Mouse (Mus musculus) brain, embryonic 18.5 days (tissue): Measurements from ENCODE around the gene Sned1.
"Not testable (repeated sequence)": the region's sequence is repeated elsewhere in the genome, so short reads cannot be mapped to it uniquely, and the experiment has no call there.

Source experiments
- DNase-seq: peaks from one replicate; pipeline ENCODE4 v3.0.0-alpha.2; 2012; ENCODE audit warnings: low read depth, low spot score

Sned1 gene

DNA sequence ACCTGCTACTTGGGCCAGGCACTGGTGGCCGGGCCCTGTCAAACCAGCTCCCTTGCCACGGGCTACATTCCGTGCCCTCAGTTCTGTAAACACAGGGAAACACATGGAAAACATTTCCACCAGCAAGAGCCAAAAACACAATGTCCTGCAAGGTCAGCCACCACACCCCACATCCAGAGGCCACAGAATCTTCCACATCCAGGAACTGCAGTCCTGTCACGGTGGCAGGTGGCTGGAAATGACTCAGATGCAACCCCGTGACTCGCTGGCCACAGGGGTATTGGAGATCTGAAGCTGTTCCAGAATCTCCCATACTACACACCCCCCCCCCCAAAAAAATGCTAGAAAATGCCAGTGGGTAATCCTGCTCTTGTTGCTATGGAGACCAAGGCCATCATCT is 6.4 kb upstream of the Sned1 start:
- no peak for DNase-seq

DNA sequence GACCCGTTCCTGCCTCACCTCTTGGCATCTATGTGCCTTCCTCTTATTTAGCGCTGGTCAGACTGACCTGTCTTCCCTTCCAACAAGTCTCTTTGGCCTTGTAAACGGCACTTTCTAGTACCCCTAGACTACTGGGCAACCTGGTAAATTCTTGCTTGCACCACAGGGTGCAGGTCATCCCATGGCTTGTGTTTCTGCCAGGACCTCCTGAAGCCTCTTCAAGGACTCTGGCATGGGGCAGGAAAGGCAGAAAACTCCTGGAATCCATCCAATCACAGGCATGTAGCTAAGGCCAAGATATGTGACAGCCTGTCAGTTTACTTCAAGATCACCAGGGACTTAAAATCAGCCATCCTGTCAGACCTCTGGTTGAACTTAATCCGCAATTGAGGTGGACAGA is 6.0 kb upstream of the Sned1 start:
- DNase-seq = no peak

DNA sequence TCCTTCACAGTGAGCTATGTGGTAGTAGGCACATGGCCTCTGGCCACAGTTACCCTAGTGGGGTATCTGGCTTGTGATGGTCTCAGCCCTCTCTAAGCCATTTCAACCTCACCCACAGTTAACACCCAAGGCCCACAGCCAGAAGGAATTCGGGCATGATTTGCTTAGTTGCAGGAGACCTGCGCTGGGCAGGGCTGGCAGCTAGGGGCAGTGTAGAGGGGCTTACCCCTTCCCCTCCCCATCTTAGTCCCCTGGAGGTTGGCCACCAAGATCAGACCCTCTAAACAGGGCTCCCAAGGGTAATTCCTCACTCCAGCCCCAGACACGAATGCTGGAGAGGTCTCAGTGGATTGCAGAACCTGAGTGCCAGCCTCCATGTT is 894 bp downstream of the Sned1 start:
- no peak for DNase-seq

DNA sequence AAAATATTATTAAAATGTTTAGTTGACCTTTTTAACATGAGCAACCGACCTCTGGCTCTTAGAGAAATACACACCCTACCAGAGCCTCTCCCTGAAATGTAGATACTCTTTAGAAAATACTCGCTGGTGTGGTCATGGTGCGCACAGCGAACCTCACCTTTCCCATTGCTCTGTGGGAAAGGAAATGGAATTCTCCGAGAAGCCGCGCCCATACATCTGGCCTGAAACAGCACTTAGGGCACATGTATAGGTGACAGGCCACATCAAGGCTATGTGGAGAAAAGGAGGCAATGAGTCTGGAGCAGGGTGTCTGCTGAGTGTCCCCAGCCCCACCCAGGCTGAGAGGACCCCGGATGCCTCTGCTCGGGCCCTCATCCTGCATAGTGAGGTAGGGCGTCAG is 2.0 kb downstream of the Sned1 start:
- DNase-seq = no peak

DNA sequence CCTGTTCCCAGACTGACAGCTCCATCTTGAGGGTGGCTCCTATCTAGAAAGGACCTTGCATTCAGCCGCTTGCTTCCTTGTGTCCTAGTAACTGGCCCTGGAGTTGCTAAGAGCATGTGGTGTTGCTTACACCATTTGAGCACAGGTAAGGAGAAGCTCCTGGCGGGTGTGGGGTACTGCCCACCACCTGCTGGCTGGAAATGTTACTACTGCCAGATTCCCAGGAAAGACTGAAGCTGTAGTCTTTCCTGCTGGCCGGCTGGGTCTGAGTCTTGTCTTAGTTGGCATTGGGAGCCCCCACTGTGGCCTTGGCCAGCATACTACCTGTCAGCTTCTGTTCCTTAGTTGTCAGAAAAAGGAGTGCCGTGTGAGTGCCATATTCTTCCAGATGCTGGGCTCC is 2.6 kb downstream of the Sned1 start:
- no peak for DNase-seq

DNA sequence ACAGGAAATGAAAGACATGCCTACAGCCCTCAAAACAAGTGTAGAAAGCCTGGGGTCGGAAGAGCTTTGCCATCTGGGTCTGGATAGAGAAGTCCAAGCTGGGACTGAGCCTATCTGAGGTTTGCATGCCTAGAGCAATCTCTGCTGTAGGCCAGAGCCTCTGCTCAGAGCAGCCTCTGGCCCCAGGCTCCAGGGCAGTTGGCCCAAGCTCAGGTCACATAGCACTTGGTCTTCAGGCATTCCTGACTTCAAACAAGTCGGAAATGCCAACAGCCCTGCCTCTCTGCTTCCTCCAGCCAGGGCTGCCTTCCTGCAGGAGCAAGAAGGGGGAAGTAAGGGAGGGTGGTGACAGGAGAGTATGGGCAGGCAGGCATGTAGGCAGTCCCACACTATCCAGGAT is 10.3 kb downstream of the Sned1 start:
- no peak for DNase-seq

DNA sequence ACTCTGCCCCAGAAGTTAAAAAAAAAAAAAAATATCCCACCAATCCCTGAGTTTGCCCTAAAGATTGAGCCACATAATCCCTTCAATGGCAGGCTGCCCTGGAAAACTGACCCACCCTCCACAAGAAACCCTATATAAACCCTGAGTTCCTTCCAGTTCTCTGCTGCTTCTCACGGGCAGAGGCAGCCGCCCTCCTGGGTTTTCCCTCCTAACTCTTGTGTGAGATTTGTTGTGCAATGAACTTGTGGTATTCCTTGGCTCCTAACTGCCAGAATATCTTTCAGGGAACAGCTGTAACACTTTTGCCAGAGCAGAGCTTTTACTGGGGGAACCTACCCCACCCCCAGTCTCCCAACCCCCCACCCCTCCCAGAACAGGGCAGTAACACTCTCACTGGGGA is 16.9 kb downstream of the Sned1 start:
- DNase-seq = no peak

DNA sequence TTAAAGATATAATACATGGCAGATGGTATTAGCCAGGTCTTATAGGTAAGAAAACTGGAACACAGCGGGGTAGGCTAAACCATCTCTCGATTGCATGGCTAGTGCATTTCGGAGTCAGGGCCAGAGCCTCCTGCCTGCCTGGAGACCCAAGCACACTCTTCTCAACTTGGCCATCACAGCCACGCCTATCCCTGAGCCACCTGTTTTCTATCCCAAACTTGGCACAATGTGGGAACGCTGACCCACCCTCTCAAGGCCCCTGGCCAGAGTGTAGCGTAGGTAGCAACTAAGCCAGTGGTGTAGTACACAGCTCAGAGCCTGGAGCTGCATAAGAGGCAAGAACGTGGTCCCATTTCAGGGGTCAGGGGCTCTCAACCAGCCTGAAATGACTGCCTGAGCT is 20.1 kb downstream of the Sned1 start:
- no peak for DNase-seq

DNA sequence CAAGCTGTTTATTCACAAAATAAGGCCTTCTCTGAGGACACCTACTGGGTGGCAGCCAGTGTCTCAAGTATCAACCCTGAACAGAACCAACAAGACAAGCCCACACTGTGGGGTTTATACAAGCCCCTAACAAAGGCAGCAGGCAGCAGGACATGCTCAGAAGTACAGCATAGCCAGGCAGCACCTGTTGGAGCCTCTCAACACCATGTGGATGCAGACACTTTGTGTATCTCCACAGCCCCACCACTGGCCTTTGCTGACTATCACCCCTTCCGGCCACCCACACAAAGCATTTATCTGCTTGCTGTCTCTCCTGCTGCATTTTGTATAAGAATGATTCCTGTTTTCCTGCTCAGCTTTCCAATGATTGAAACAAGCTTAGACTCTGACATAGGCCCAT is 21.9 kb downstream of the Sned1 start:
- DNase-seq = no peak

DNA sequence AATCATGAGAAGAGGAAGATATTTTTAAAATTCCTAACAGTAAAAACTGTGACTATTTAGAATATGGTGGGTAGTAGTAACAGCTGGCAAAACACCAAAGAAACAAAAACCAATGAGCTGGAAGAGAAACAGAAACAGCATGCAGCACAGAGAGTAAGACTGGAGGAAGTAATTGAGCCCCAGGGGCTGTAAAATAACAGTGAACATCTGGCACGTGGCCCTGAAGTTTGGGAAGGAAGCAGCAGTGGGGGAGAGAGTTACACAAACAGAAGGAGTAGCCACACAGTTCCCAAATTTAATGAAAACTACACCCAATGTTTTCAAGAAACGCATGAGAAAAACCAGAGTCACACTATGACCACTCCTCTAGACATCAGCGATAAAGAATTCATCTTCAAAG is 31.6 kb downstream of the Sned1 start:
- no peak for DNase-seq

DNA sequence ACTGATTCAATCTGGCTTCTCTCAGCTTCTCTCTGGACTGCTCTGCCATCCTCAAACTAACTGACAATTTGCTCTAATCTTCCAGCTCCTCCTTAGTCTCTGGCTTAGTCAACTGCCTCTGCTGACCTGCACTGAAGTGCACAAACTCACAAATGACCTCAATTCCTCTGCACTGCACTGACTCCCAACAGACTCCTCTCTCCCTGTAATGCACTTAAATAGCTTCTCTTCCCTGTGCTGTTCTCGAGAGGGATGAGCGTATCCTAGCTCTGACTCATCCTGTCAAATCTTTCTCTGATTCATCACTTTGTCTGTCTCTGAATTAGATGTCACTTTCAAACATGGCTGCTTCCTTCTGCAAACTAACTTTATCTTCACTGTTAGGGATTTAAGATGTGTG is 32.6 kb downstream of the Sned1 start:
- no peak for DNase-seq

DNA sequence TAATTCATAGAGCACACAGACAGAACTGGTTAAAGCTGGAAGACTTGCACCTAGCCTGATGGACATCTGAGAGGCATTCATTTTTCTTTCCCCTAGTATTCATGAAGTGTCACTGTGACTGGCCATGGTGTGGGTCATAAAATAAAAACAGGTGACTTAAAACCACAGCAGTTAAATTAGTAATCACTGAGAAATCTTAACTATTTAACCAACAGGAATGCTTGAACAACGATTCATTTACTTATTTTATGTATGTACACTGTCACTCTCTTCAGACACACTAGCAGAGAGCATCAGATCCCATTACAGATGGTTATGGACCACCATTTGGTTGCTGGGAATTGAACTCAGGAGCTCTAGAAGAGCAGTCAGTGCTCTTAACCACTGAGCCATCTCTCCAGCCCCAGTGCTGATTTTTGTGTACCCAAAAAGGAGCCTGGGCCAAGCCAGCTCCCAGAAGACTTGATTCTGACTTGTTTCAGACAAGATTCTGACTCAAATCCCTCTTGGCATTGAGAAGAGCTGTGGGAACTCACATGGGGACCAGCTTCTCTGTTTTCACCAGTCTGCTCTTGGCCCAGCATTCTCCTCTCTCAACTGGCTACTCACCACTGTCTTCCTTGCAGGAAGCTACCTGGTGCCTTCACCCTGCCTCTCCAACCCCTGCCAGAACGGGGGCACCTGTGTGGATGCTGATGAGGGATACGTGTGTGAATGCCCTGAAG is 35.0 kb downstream of the Sned1 start:
- no peak for DNase-seq

DNA sequence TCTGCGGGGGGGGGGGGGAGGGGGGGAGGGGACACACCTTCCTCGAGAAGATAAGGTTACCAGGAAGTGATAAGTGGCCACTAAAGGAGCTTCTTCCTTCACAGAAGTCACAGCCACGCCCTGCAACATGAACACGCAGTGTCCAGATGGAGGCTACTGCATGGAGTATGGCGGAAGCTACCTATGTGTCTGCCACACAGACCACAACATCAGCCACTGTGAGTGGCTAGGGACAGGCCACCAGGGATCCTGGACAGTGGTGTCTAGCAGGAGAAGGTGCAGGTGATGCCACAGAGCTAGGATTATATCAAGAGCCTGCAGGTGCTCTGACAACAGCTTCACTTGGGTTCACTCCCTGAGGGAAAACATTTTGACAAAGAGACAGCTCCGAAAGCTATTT is 36.1 kb downstream of the Sned1 start:
- DNase-seq = no peak

DNA sequence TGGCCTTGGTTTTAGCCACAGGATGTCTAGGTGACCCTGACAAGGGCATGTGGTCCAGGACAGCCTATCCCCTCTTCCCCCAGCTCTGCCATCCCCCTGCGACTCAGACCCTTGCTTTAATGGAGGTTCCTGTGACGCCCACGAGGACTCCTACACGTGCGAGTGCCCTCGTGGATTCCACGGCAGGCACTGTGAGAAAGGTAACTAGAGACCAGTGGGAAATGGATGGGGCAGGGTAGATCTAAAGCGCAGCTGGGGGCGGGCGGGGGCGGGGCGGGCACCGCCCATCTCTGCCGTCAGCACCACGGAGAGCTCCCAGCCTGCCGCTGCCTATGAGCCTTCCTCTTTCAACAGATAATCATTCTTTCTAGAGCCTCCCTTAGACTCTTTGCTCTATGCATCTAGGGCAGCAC is 36.8 kb downstream of the Sned1 start:
- DNase-seq = no peak

DNA sequence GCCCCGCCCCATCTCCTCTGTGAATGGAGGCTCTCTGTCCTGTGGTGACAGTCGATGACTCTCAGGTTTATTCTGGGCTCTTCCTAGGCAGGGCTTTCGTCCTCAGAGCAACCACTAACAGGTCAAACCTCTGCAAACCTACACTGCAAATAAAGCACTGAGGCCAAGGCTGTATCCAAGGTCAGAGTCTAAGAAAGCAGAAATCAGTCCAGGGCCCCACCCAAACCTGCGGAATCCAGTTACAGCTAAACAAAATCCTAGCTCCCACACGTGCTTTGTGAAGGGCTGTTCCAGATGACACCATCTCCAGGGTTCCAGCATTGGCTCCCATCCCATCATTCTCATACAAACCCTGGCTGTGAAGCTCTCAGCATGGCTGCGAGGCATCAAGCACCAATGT is 39.9 kb downstream of the Sned1 start:
- no peak for DNase-seq

DNA sequence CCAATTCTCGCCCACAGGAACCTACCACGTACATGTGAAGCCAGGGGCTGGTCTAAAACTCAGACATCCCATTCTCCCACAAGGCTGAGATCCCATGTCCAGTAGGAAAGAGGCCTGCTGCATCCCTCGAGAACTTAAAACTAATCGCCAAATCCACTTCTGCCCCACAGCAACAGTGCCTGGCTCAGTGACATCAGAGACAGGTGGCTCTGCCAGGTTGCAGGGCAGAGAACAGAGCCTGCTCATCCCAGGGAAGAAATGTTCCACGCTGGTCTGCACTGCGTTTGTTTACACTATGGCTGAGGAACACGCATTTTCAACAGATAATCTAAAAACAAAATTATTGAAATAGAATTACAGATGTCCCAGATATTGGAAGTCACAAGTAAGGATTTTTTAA is 41.4 kb downstream of the Sned1 start:
- DNase-seq = no peak

DNA sequence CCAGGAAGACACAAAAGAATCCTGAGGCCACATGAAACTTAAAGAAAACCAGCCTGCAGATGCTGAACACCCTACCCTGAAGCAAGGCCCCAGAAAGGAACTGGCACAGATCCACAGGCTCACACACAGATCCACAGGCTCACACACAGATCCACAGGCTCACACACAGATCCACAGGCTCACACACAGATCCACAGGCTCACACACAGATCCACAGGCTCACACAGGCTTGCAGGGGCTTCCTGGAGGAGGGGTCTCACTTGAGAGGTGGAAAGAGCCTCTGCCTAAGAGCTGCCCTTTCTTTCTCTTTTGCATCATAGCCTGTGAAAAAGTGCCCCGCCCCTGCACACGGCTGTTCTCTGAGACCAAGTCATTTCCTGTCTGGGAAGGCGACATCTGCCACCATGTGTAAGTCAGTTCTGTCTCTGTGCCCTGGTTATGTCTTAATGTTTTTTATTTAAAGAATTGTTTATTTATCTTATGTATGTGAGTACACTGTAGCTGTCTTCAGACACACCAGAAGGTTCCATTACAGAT is 54.1 kb downstream of the Sned1 start:
- no peak for DNase-seq

DNA sequence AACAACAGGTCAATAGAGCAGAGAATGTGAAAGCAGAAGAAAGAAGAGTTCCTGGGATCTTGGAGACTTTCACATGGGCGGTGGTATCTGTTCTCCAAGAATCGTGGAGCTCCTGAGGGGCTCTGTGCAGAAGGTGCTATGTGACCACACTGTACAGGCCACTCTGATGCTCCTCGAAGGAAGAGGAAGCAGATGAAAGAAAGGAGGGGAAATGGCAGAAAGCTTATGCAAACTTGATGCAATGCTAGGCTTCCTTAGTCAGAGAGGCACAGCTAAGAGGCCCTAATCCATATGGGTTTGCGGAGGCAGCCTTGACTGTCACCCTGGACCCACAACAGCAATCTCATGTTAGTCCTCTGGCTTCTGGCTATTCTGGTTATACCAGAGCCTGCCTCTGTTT is 55.3 kb downstream of the Sned1 start:
- DNase-seq = no peak

DNA sequence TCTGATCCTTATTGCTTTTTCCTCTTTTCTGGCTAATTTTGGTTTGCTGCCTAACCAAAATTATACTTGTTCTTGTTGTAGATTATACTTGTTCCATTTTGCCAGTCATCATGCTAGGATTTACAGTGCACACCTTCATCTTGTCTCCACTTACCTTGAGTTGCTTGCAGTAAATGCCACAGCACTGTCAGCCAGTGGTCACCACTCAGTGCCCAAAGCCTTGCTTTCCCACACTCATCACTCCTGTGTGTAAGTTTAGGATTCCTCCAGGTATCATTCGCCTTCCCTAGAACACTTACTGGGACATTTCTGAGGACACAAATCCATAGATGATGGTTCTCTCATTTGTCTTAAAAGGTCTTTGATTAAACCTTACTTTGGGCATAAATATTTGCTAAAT is 56.0 kb downstream of the Sned1 start:
- DNase-seq = no peak

DNA sequence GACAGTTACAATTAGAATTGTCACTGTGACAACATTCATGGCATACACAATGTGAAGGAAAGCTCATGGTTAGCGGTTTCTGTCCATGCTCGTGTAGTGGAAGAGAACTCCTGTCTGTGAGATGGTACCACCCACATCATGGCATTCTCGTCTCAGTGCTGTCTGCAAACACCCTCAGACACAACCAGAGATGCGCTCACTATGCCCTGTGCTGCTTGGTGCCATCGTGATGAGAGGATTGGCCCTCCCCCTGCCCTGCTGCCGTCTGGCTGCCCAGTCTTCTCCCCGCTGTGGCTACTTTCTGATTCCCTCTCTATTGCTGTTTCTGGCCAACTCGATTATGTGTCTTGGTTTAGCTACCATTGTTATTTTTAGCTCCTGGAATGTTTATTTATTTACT is 56.4 kb downstream of the Sned1 start:
- no peak for DNase-seq

DNA sequence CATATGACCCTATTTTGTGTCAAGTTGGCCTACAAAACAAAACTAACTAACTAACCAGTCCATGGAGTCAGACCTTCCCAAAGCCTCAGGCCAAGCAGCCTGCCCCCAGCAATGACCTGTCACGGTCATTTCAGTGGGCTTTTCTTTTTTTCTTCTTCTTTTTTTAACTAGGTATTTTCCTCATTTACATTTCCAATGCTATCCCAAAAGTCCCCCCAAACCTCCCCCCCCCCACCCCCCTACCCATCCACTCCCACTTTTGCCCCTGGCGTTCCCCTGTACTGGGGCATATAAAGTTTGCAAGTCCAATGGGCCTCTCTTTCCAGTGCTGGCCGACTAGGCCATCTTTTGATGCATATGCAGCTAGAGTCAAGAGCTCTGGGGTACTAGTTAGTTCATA is 58.9 kb downstream of the Sned1 start:
- not testable (repeated sequence) for DNase-seq

DNA sequence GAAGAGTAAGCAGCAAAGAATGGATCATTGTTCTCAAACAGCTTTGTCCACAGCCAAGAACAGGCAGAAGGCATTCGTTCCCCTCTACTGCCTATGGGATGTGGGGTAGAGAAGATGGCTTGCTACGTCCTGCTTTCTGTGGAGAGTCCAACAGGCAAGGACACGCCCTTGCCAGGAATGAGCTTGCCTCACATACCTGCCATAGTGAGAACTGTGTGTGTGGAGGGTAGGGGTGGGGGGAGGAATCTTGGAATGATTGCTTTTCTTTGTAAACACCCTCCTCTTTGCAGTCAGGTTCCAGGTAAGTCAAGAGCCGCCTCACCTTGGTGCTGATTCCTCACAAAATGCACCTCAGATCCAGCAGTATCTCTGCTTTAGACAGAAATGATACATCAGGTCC is 64.2 kb downstream of the Sned1 start:
- no peak for DNase-seq

DNA sequence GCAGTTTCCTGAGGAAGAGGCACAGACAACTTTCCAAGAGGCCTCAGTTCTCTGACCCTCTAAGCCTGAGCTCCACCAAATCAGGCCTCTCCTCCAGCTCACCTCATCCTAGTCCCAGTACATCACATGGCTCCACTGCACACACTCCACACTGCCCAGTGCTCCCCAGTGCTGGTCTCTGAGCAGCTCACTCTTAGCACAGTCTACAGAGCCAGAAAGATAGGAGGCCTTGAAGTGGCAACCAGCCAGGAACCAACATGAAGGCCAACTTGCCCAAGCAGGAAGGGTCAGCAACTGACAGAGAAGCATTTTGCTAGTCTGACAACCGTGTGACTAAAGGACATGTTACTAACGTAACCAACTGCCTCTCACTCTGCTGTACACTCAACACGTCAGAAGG is 64.9 kb downstream of the Sned1 start:
- no peak for DNase-seq
